Comparison of ENCODE assay signal across 8 mouse cellular contexts in the genomic region with DNA sequence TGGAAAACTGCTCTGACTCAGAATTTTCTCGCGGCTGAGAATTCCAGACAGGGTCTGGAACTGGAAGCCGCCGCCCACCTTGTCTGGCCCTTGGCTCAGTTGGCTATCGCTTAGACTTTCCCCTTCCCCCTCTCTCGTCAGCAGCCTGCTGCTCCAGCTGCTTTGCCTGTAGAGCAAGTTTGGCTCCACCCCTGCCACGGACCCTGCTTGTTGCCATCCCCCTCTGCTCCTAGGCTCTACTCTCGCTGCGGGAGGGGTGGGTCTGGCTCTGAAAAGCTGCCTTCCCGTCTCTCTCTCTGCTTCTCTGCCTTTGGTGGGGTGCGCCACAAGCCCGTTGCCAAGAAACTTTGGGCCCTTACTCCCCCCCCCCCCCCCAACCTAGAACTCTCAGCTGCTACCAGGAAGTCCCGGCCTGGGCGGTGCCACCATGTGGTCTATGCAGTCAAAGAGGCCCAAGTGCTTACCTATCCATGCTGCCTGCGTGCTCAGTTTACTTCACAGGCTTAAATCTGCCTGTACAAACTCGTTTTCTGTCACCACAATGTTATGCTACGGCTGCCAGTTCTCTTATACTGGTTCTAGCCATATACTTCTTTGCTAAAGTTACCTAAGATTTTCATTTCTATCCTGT. TPM values are rescaled to one million over a fixed set of nuclear protein-coding genes. Genes with fewer than 3 reads are reported as not detected.
DNase-seq lines count a peak whose midpoint lies in the region; ATAC-seq and TF ChIP-seq lines count a peak whose summit lies in the region.

No protein-coding gene starts in this region.

- DNase-seq in adrenal gland, postnatal 14 days = peak; percentile 13
- DNase-seq in adrenal gland, postnatal 4 days (ENCODE audit: low spot score in 2 of 2) = no peak
- peak; percentile 34 for DNase-seq in gastrocnemius, postnatal 14 days
- DNase-seq in liver, postnatal 0 days = peak; percentile 15

- no peaks in the 10 kb centered on the region for H3K9me3 ChIP-seq in intestine, postnatal 0 days (ENCODE audit: control insufficient read depth)
- H3K9me3 ChIP-seq in liver, postnatal 0 days (ENCODE audit: low read length) = no peaks in the 10 kb centered on the region
- no peaks in the 10 kb centered on the region for H3K9me3 ChIP-seq in neural tube, embryonic 14.5 days (ENCODE audit: control insufficient read depth, low read length)

- whole genome bisulfite sequencing in intestine, postnatal 0 days = 6% methylated on average over 17 of the region's 17 CpGs
- 2% methylated on average over 17 of the region's 17 CpGs for WGBS in liver, postnatal 0 days (ENCODE audit: insufficient replicate concordance)
- WGBS in neural tube, embryonic 14.5 days = 9% methylated on average over 17 of the region's 17 CpGs

- no peak overlapping the region for H3K9ac ChIP-seq in intestine, postnatal 0 days (ENCODE audit: low read depth, low read length)
- no peak overlapping the region for H3K9ac ChIP-seq in liver, postnatal 0 days (replicated peaks)
- H3K9ac ChIP-seq in neural tube, embryonic 14.5 days (replicated peaks; ENCODE audit: low read depth, low read length) = no peak overlapping the region

- H3K4me2 ChIP-seq in intestine, postnatal 0 days (replicated peaks; ENCODE audit: low read depth) = peak overlapping the region; percentile 69
- H3K4me2 ChIP-seq in liver, postnatal 0 days (ENCODE audit: low read depth, low read length) = peak overlapping the region; percentile 63
- H3K4me2 ChIP-seq in neural tube, embryonic 14.5 days (ENCODE audit: low read depth, low read length) = peak overlapping the region; percentile 23; the same call in 1 of the 2 replicates

- peak; percentile 65 for ATAC-seq in intestine, postnatal 0 days
- ATAC-seq in liver, postnatal 0 days = no peak
- ATAC-seq in neural tube, embryonic 14.5 days (ENCODE audit: low read depth) = no peak
- no peak for ATAC-seq in monocyte, adult 5-6 weeks (replicated peaks; ENCODE audit: insufficient number of reproducible peaks, low FRiP score, low TSS enrichment, poor library complexity, severe bottlenecking)
- no peak for ATAC-seq in erythroid progenitor cell, adult 5-6 weeks (replicated peaks; ENCODE audit: low FRiP score, poor library complexity, severe bottlenecking)

- H3K4me3 ChIP-seq in intestine, postnatal 0 days (ENCODE audit: low read depth, low read length) = peak overlapping the region; percentile 32
- peak overlapping the region; percentile 23; the same call in 1 of the 2 replicates for H3K4me3 ChIP-seq in liver, postnatal 0 days (ENCODE audit: low read depth, low read length)
- no peak overlapping the region for H3K4me3 ChIP-seq in neural tube, embryonic 14.5 days (ENCODE audit: low read depth, low read length)

- TF ChIP-seq EP300 in liver, postnatal 0 days (IDR thresholded peaks at IDR 0.05; ENCODE audit: low read depth) = no peak

- no peaks in the 10 kb centered on the region for H3K4me1 ChIP-seq in intestine, postnatal 0 days (replicated peaks; ENCODE audit: control insufficient read depth, insufficient read depth, low read length)
- no peaks in the 10 kb centered on the region for H3K4me1 ChIP-seq in liver, postnatal 0 days (ENCODE audit: insufficient read depth)
- H3K4me1 ChIP-seq in neural tube, embryonic 14.5 days (ENCODE audit: control insufficient read depth, insufficient read depth, low read length) = no peaks in the 10 kb centered on the region

- TF ChIP-seq CTCF in intestine, postnatal 0 days (IDR thresholded peaks at IDR 0.05; ENCODE audit: low read depth) = no peak
- TF ChIP-seq CTCF in liver, postnatal 0 days (IDR thresholded peaks at IDR 0.05; ENCODE audit: low read depth) = no peak

- H3K27me3 ChIP-seq in intestine, postnatal 0 days (replicated peaks; ENCODE audit: control insufficient read depth, insufficient read depth, low read length) = no peaks in the 10 kb centered on the region
- no peaks in the 10 kb centered on the region for H3K27me3 ChIP-seq in liver, postnatal 0 days (ENCODE audit: insufficient read depth, low read length)
- H3K27me3 ChIP-seq in neural tube, embryonic 14.5 days (ENCODE audit: control insufficient read depth, insufficient read depth, low read length) = no peaks in the 10 kb centered on the region

- intact Hi-C loops in gastrocnemius, postnatal 14 days (cut with DNase I; ENCODE audit: low total_unique reads) = no loop called here

- no peak overlapping the region for H3K27ac ChIP-seq in intestine, postnatal 0 days (ENCODE audit: low read depth, low read length)
- no peak overlapping the region for H3K27ac ChIP-seq in liver, postnatal 0 days (ENCODE audit: low read depth)
- no peak overlapping the region for H3K27ac ChIP-seq in neural tube, embryonic 14.5 days (ENCODE audit: low read depth, low read length)

- no peaks in the 10 kb centered on the region for H3K36me3 ChIP-seq in intestine, postnatal 0 days (ENCODE audit: control insufficient read depth, insufficient read depth)
- no peaks in the 10 kb centered on the region for H3K36me3 ChIP-seq in liver, postnatal 0 days (replicated peaks; ENCODE audit: insufficient read depth, low read length)
- H3K36me3 ChIP-seq in neural tube, embryonic 14.5 days (ENCODE audit: control insufficient read depth, insufficient read depth, low read length) = no peaks in the 10 kb centered on the region

RNA-seq across cellular contexts. Expression of a gene that starts 3.7 kb away (rescaled TPM):
- total RNA-seq in adrenal gland, postnatal 14 days (2021) = not detected in 2 replicates
- total RNA-seq in adrenal gland, postnatal 4 days (2021) = under 1 TPM in 1 of 2 experiments, not detected in 1; 0.34 TPM
- under 1 TPM in 1 of 2 experiments, not detected in 1; 0.14 TPM for total RNA-seq in gastrocnemius, postnatal 14 days (2021)
- polyA plus RNA-seq in intestine, postnatal 0 days (2015; fragmentation: Nextera tagmentation; extraction: Ambion mirVana) = not detected in 2 replicates
- not detected in 2 replicates for polyA plus RNA-seq in liver, postnatal 0 days (2015; fragmentation: Nextera tagmentation; extraction: Ambion mirVana)
- polyA plus RNA-seq in neural tube, embryonic 14.5 days (2014; fragmentation: Nextera tagmentation; extraction: Ambion mirVana) = not detected in 2 replicates
- total RNA-seq in monocyte, adult 5-6 weeks (2017) = not detected in 3 replicates
- total RNA-seq in erythroid progenitor cell, adult 5-6 weeks (2015; ENCODE audit: low replicate concordance) = not detected in 2 replicates
- not detected in 2 replicates for total RNA-seq in erythroid progenitor cell, adult 5-6 weeks (2017; ENCODE audit: low replicate concordance)

RNA-seq across cellular contexts. Expression of a gene that starts 26.8 kb away (rescaled TPM):
- total RNA-seq in adrenal gland, postnatal 14 days (2021) = not detected in 2 replicates
- not detected for total RNA-seq in adrenal gland, postnatal 4 days (2021)
- not detected for total RNA-seq in gastrocnemius, postnatal 14 days (2021)
- polyA plus RNA-seq in intestine, postnatal 0 days (2015; fragmentation: Nextera tagmentation; extraction: Ambion mirVana) = not detected in 2 replicates
- not detected in 2 replicates for polyA plus RNA-seq in liver, postnatal 0 days (2015; fragmentation: Nextera tagmentation; extraction: Ambion mirVana)
- polyA plus RNA-seq in neural tube, embryonic 14.5 days (2014; fragmentation: Nextera tagmentation; extraction: Ambion mirVana) = not detected in 2 replicates
- not detected in 3 replicates for total RNA-seq in monocyte, adult 5-6 weeks (2017)
- total RNA-seq in erythroid progenitor cell, adult 5-6 weeks (2015; ENCODE audit: low replicate concordance) = not detected in 2 replicates
- total RNA-seq in erythroid progenitor cell, adult 5-6 weeks (2017; ENCODE audit: low replicate concordance) = not detected in 2 replicates

RNA-seq across cellular contexts. Expression of a gene that starts 34.0 kb away (rescaled TPM):
- not detected in 2 replicates for total RNA-seq in adrenal gland, postnatal 14 days (2021)
- not detected for total RNA-seq in adrenal gland, postnatal 4 days (2021)
- not detected for total RNA-seq in gastrocnemius, postnatal 14 days (2021)
- polyA plus RNA-seq in intestine, postnatal 0 days (2015; fragmentation: Nextera tagmentation; extraction: Ambion mirVana) = not detected in 2 replicates
- polyA plus RNA-seq in liver, postnatal 0 days (2015; fragmentation: Nextera tagmentation; extraction: Ambion mirVana) = not detected in 2 replicates
- not detected in 2 replicates for polyA plus RNA-seq in neural tube, embryonic 14.5 days (2014; fragmentation: Nextera tagmentation; extraction: Ambion mirVana)
- not detected in 3 replicates for total RNA-seq in monocyte, adult 5-6 weeks (2017)
- total RNA-seq in erythroid progenitor cell, adult 5-6 weeks (2015; ENCODE audit: low replicate concordance) = not detected in 2 replicates
- not detected in 2 replicates for total RNA-seq in erythroid progenitor cell, adult 5-6 weeks (2017; ENCODE audit: low replicate concordance)

RNA-seq across cellular contexts. Expression of a gene that starts 46.8 kb away (rescaled TPM):
- not detected in 2 replicates for total RNA-seq in adrenal gland, postnatal 14 days (2021)
- not detected for total RNA-seq in adrenal gland, postnatal 4 days (2021)
- not detected for total RNA-seq in gastrocnemius, postnatal 14 days (2021)
- polyA plus RNA-seq in intestine, postnatal 0 days (2015; fragmentation: Nextera tagmentation; extraction: Ambion mirVana) = not detected in 2 replicates
- not detected in 2 replicates for polyA plus RNA-seq in liver, postnatal 0 days (2015; fragmentation: Nextera tagmentation; extraction: Ambion mirVana)
- not detected in 2 replicates for polyA plus RNA-seq in neural tube, embryonic 14.5 days (2014; fragmentation: Nextera tagmentation; extraction: Ambion mirVana)
- not detected in 3 replicates for total RNA-seq in monocyte, adult 5-6 weeks (2017)
- total RNA-seq in erythroid progenitor cell, adult 5-6 weeks (2015; ENCODE audit: low replicate concordance) = not detected in 2 replicates
- total RNA-seq in erythroid progenitor cell, adult 5-6 weeks (2017; ENCODE audit: low replicate concordance) = not detected in 2 replicates

RNA-seq across cellular contexts. Expression of a gene that starts 48.5 kb away (rescaled TPM):
- total RNA-seq in adrenal gland, postnatal 14 days (2021) = not detected in 2 replicates
- total RNA-seq in adrenal gland, postnatal 4 days (2021) = not detected
- total RNA-seq in gastrocnemius, postnatal 14 days (2021) = not detected
- not detected in 2 replicates for polyA plus RNA-seq in intestine, postnatal 0 days (2015; fragmentation: Nextera tagmentation; extraction: Ambion mirVana)
- not detected in 2 replicates for polyA plus RNA-seq in liver, postnatal 0 days (2015; fragmentation: Nextera tagmentation; extraction: Ambion mirVana)
- polyA plus RNA-seq in neural tube, embryonic 14.5 days (2014; fragmentation: Nextera tagmentation; extraction: Ambion mirVana) = not detected in 2 replicates
- not detected in 3 replicates for total RNA-seq in monocyte, adult 5-6 weeks (2017)
- total RNA-seq in erythroid progenitor cell, adult 5-6 weeks (2015; ENCODE audit: low replicate concordance) = not detected in 2 replicates
- total RNA-seq in erythroid progenitor cell, adult 5-6 weeks (2017; ENCODE audit: low replicate concordance) = not detected in 2 replicates

Comparison
In these comparisons a context has a peak if more than half of its experiments do, and no peak if none do; other contexts are left out.
1. DNase-seq: peak in adrenal gland, postnatal 14 days (single experiment), gastrocnemius, postnatal 14 days (single experiment) and liver, postnatal 0 days (single experiment); none in adrenal gland, postnatal 4 days (0 of 2).
2. Peak in every context shown above with its lines, with median percentiles within 50 percentile points of each other: H3K4me2 ChIP-seq.